Mouse (Mus musculus) liver, embryonic 14.5 days (tissue): ENCODE measurements around the gene Ints6l. TPM values are rescaled to one million over a fixed set of nuclear protein-coding genes. Genes with fewer than 3 reads are reported as not detected.

ENCODE experiments used
- ATAC-seq: fragments of 200-750 bp; cut with Nextera tagmentation; 2 replicates; pipeline ENCODE4 v1.8.0; 2017; ENCODE audit warnings: moderate number of reproducible peaks, mild to moderate bottlenecking, moderate library complexity; ENCODE audit not compliant: insufficient read depth
- DNase-seq, 3 experiments: peaks; one replicate each; pipeline ENCODE4 v3.0.0-alpha.2; 2012 to 2013; ENCODE audit warnings: low read depth in 3 of 3, low spot score in 3 of 3
- H3K27ac ChIP-seq: fragments of 300-500 bp; sonication (generic); 2 replicates; pipeline ENCODE4 v1.5.1; 2014; ENCODE audit warnings: moderate library complexity, mild to moderate bottlenecking, control low read depth, inconsistent platforms
- H3K27me3 ChIP-seq: fragments of 300-500 bp; sonication (generic); 2 replicates; pipeline ENCODE4 v1.6.1; 2014; ENCODE audit warnings: mild to moderate bottlenecking, low read length, moderate library complexity; ENCODE audit not compliant: control insufficient read depth, insufficient read depth
- H3K36me3 ChIP-seq: fragments of 300-500 bp; sonication (generic); replicated peaks from 2 replicates; pipeline ENCODE4 v1.6.1; 2014; ENCODE audit warnings: low read depth; ENCODE audit not compliant: control insufficient read depth, insufficient read depth
- H3K4me1 ChIP-seq, 2 experiments: fragments of 200-500 bp in 1 of 2; fragments of 300-500 bp in 1 of 2; sonication (generic) in 1 of 2; replicated peaks; 2 replicates each; pipeline ENCODE4 v1.6.1; 2012 to 2014; ENCODE audit warnings: antibody characterized with exemption in 1 of 2, inconsistent platforms in 1 of 2, low read length in 1 of 2; ENCODE audit not compliant: control insufficient read depth in 2 of 2, insufficient read depth in 2 of 2
- H3K4me2 ChIP-seq: fragments of 300-500 bp; sonication (generic); 2 replicates; pipeline ENCODE4 v1.6.1; 2014; ENCODE audit warnings: low read depth, mild to moderate bottlenecking, control low read depth, moderate library complexity
- H3K4me3 ChIP-seq, 2 experiments: fragments of 200-500 bp in 1 of 2; fragments of 300-500 bp in 1 of 2; sonication (generic) in 1 of 2; 2 replicates each; pipeline ENCODE4 v1.5.1; 2012 to 2014; ENCODE audit warnings: low read depth in 2 of 2, low read length in 2 of 2, mild to moderate bottlenecking in 2 of 2, control low read depth in 1 of 2, inconsistent platforms in 1 of 2, moderate library complexity in 1 of 2; ENCODE audit not compliant: insufficient read depth in 1 of 2
- H3K9ac ChIP-seq: fragments of 300-500 bp; sonication (generic); replicated peaks from 2 replicates; pipeline ENCODE4 v1.6.1; 2014; ENCODE audit warnings: mild to moderate bottlenecking, control low read depth, moderate library complexity
- H3K9me3 ChIP-seq: fragments of 300-500 bp; sonication (generic); 2 replicates; pipeline ENCODE4 v1.6.1; 2016; ENCODE audit warnings: low read length, mixed read lengths; ENCODE audit not compliant: control insufficient read depth
- CTCF ChIP-seq: IDR thresholded peaks from 2 replicates; pipeline ENCODE4 v1.5.1; 2016; ENCODE audit warnings: antibody characterized with exemption, low read depth, control low read depth
- EP300 ChIP-seq: IDR thresholded peaks from 2 replicates; pipeline ENCODE4 v1.6.1; 2016; ENCODE audit warnings: antibody characterized with exemption, low read depth
- WGBS: fragments of 180-500 bp; shearing (Covaris S2); extraction: QIAGEN DNeasy Blood & Tissue Kit; methylation state at CpG from one replicate; pipeline ENCODE4 v1.1.7; 2014; ENCODE audit not compliant: insufficient replicate concordance; 5-methylcytosine and 5-hydroxymethylcytosine counted together
- polyA plus RNA-seq, 2 experiments: library from polyadenylated mRNA; depleted of rRNA in 1 of 2; stranded (reverse) in 1 of 2; unstranded in 1 of 2; fragments of >200 nt; fragmentation: Nextera tagmentation in 1 of 2; extraction: Ambion mirVana in 1 of 2; gene quantifications; 2 replicates each; pipeline versions ENCODE4 v1.2.1 to v1.2.3; 2012 to 2014

The Ints6l gene
- polyA plus RNA-seq, 2 experiments = 36.4 to 79.7 TPM

- Histone ChIP-seq H3K4me2 (no peak overlapping the region), H3K27me3 (no peaks in the 10 kb centered on the region), H3K27ac (no peak overlapping the region), H3K9me3 (no peaks in the 10 kb centered on the region), H3K9ac (no peak overlapping the region), H3K36me3 (peaks cover 8% of the 10 kb centered on the region; the same call in 1 of the 2 replicates), H3K4me1 (peaks cover 0 to 12% of the 10 kb centered on the region in 2 experiments; a peak in 2 of 4 replicates), H3K4me3 (no peak overlapping the region)
- WGBS = 68% methylated on average over 4 of the region's 4 CpGs
- no peak for TF ChIP-seq EP300
- no peak for TF ChIP-seq CTCF
- DNase-seq (no peak), ATAC-seq (no peak)
Observed at GRCm38 (mm10) chrX:56467688-56468087, 13.0 kb downstream of the Ints6l start.

DNA sequence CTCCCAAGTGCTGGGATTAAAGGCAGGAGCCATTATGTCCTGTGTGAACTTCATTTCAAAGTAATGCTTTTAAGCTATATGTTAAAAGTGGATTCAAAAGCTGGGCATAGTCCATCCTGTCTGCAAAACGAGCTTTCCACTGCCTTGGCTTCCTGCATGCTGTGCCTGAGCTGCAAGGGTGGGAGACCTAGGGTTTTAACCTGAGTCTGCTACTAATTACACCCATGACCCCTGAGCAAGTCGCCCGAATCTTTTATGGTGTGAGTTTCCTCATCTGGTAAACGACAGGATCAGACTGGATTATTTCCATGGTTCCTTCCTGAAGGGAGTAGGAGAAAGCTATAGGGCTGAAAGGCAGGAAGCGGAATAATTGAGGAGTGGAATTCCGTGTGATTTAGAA is 13.8 kb downstream of the Ints6l start:
- Histone ChIP-seq H3K4me1 (peaks cover 0 to 10% of the 10 kb centered on the region in 2 experiments; a peak in 2 of 4 replicates), H3K27me3 (no peaks in the 10 kb centered on the region), H3K9me3 (no peaks in the 10 kb centered on the region), H3K4me3 (no peak overlapping the region), H3K36me3 (peaks cover 8% of the 10 kb centered on the region; the same call in 1 of the 2 replicates), H3K4me2 (no peak overlapping the region), H3K27ac (no peak overlapping the region), H3K9ac (no peak overlapping the region)
- no peak for ATAC-seq
- no peak for DNase-seq
- TF ChIP-seq CTCF = no peak
- no peak for TF ChIP-seq EP300
- WGBS = 68% methylated on average over 6 of the region's 6 CpGs

GRCm38 (mm10) chrX:56474035-56474434 is 19.4 kb downstream of the Ints6l start:
- DNase-seq (no peak), ATAC-seq (no peak)
- 42% methylated on average over 8 of the region's 8 CpGs for WGBS
- Histone ChIP-seq H3K9me3 (no peaks in the 10 kb centered on the region), H3K4me2 (no peak overlapping the region), H3K36me3 (no peaks in the 10 kb centered on the region), H3K27ac (no peak overlapping the region), H3K4me3 (no peak overlapping the region), H3K27me3 (no peaks in the 10 kb centered on the region), H3K4me1 (no peaks in the 10 kb centered on the region), H3K9ac (no peak overlapping the region)
- TF ChIP-seq EP300 = no peak
- no peak for TF ChIP-seq CTCF

DNA sequence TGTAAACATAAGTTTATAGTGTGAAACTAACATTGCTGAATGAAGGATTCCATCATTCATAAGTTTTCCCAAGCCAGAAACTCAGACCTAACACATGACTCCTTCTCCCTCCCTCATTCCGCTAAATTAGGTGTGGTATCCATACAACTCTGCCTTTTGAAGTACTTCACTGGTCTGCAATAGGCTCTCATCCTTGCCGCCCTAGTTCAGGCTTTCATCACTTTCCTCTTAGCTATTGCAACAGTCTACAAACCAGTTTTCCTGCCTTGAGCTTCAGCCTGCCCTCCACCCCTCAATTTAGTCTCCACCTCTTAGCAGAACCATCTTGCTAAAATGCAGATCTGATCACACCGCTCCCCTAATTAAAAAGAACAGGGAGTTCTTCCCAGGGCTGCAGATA is 22.9 kb downstream of the Ints6l start:
- no peaks in the 10 kb centered on the region for H3K4me1 ChIP-seq
- H3K36me3 ChIP-seq = peaks cover 10% of the 10 kb centered on the region
- ATAC-seq (no peak), DNase-seq (no peak)
- H3K27me3 ChIP-seq = no peaks in the 10 kb centered on the region
- TF ChIP-seq EP300 (no peak), CTCF (no peak)
- no peak overlapping the region for H3K27ac ChIP-seq
- 84% methylated on average over 3 of the region's 3 CpGs for WGBS
- H3K4me2 ChIP-seq = no peak overlapping the region
- no peak overlapping the region for H3K9ac ChIP-seq
- no peak overlapping the region for H3K4me3 ChIP-seq
- H3K9me3 ChIP-seq = no peaks in the 10 kb centered on the region

- WGBS = 57% methylated on average over 3 of the region's 3 CpGs
- no peak overlapping the region for H3K4me2 ChIP-seq
- TF ChIP-seq CTCF (no peak), EP300 (no peak)
- no peak overlapping the region for H3K27ac ChIP-seq
- no peak overlapping the region for H3K4me3 ChIP-seq
- H3K9me3 ChIP-seq = no peaks in the 10 kb centered on the region
- peaks cover 28% of the 10 kb centered on the region for H3K36me3 ChIP-seq
- ATAC-seq (no peak), DNase-seq (no peak)
- H3K4me1 ChIP-seq = no peaks in the 10 kb centered on the region
- H3K27me3 ChIP-seq = no peaks in the 10 kb centered on the region
- no peak overlapping the region for H3K9ac ChIP-seq
Observed at GRCm38 (mm10) chrX:56481906-56482305, 27.2 kb downstream of the Ints6l start.
